12 mouse cellular contexts compared by ENCODE assay signal in the genomic region with DNA sequence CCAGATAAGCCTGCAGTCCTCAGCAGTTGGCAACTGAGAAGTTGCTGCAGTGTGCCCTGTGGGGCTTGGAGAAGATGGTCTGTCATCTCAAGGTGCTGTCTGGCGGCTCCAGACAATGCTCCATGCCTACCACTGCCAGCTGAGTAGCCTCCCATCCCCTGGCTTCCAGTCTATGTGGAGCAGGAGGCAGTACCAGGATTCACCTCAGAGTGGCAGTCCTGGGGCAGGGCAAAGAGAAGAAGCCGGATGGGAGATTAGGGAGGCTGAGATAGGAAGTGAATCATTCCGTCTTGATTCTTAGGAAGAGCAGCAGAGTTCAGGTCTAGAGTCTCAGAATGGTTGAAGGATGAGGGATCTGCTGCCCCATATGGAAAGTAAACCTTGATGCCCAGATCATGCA.
DNase-seq lines count a peak whose midpoint lies in the region; ATAC-seq lines count a peak whose summit lies in the region.
"Had no signal": no experiment of that assay in that cellular context is flagged by ENCODE, and none has a peak within 500 bp of the region (broad histone marks: within the 10 kb centered on the region; RNA-seq: fewer than 3 reads in every experiment).

No protein-coding gene starts in this region.

- WGBS in kidney, embryonic 14.5 days: 47% methylated on average over 3 of the region's 3 CpGs
- WGBS in midbrain, embryonic 14.5 days: 60% methylated on average over 3 of the region's 3 CpGs

- H3K4me2 ChIP-seq in kidney, embryonic 14.5 days (replicated peaks; ENCODE audit: low read depth, low read length): no peak overlapping the region
- H3K4me2 ChIP-seq in midbrain, embryonic 14.5 days (ENCODE audit: low read length): no peak overlapping the region
- H3K4me2 ChIP-seq: heart, embryonic 13.5 days had no signal

- H3K27ac ChIP-seq in kidney, embryonic 14.5 days (ENCODE audit: low read depth, low read length): no peak overlapping the region
- no peak overlapping the region for H3K27ac ChIP-seq in midbrain, embryonic 14.5 days (replicated peaks; ENCODE audit: low read depth, low read length)
- H3K27ac ChIP-seq: heart, embryonic 13.5 days had no signal

- H3K9me3 ChIP-seq in kidney, embryonic 14.5 days (ENCODE audit: control insufficient read depth, low read length): no peaks in the 10 kb centered on the region
- H3K9me3 ChIP-seq in midbrain, embryonic 14.5 days (ENCODE audit: control insufficient read depth, low read length): no peaks in the 10 kb centered on the region
- H3K9me3 ChIP-seq: heart, embryonic 13.5 days had no signal

- H3K9ac ChIP-seq in kidney, embryonic 14.5 days (ENCODE audit: low read depth, low read length): no peak overlapping the region
- no peak overlapping the region for H3K9ac ChIP-seq in midbrain, embryonic 14.5 days (replicated peaks; ENCODE audit: low read length)
- H3K9ac ChIP-seq: heart, embryonic 13.5 days had no signal

- no peak for ATAC-seq in kidney, embryonic 14.5 days (ENCODE audit: low FRiP score, low TSS enrichment)
- no peak for ATAC-seq in midbrain, embryonic 14.5 days (ENCODE audit: low FRiP score, low TSS enrichment)
- ATAC-seq: forebrain, embryonic 14.5 days; intestine, embryonic 16.5 days had no signal

- DNase-seq in cerebellum, postnatal 14 days: peak; percentile 19 to 66
- DNase-seq in cerebellum, postnatal 4 days (ENCODE audit: low spot score in 2 of 2): no peak
- DNase-seq in kidney, postnatal 4 days: peak; percentile 37 to 48
- DNase-seq in urinary bladder, postnatal 14 days (ENCODE audit: low spot score): peak; percentile 11
- no peak for DNase-seq in urinary bladder, postnatal 4 days (ENCODE audit: low spot score in 2 of 2)
- no peak for DNase-seq in midbrain, embryonic 14.5 days
- DNase-seq in embryo, embryonic 10 days (ENCODE audit: low spot score): no peak
- DNase-seq: B cell, adult 2 months had no signal

- H3K4me3 ChIP-seq in kidney, embryonic 14.5 days (ENCODE audit: low read length): no peak overlapping the region
- H3K4me3 ChIP-seq in midbrain, embryonic 14.5 days (replicated peaks; ENCODE audit: low read depth, low read length): no peak overlapping the region
- H3K4me3 ChIP-seq: heart, embryonic 13.5 days had no signal

- no peaks in the 10 kb centered on the region for H3K27me3 ChIP-seq in kidney, embryonic 14.5 days (ENCODE audit: control insufficient read depth, insufficient read depth, low read length)
- no peaks in the 10 kb centered on the region for H3K27me3 ChIP-seq in midbrain, embryonic 14.5 days (ENCODE audit: control insufficient read depth, insufficient read depth, low read length)

- no peaks in the 10 kb centered on the region for H3K4me1 ChIP-seq in kidney, embryonic 14.5 days (ENCODE audit: control insufficient read depth, insufficient read depth, low read length)
- 0 out of 2 replicates have a peak, but pooled peaks cover 7% of the 10 kb centered on the region for H3K4me1 ChIP-seq in midbrain, embryonic 14.5 days (ENCODE audit: control insufficient read depth, insufficient read depth, low read length)

- no peaks in the 10 kb centered on the region for H3K36me3 ChIP-seq in kidney, embryonic 14.5 days (ENCODE audit: control insufficient read depth, insufficient read depth, low read length)
- no peaks in the 10 kb centered on the region for H3K36me3 ChIP-seq in midbrain, embryonic 14.5 days (ENCODE audit: control insufficient read depth, insufficient read depth, low read length)
- H3K36me3 ChIP-seq: heart, embryonic 13.5 days had no signal

Comparison
In these comparisons a context has a peak if more than half of its experiments do, and no peak if none do; other contexts are left out.
1. DNase-seq: peak in cerebellum, postnatal 14 days (2 of 2), kidney, postnatal 4 days (2 of 2) and urinary bladder, postnatal 14 days (single experiment); none in cerebellum, postnatal 4 days (0 of 2), urinary bladder, postnatal 4 days (0 of 2), midbrain, embryonic 14.5 days (single experiment) and embryo, embryonic 10 days (single experiment).